Mouse (Mus musculus): ENCODE data around the gene Insig2.
A peak's percentile ranks its signal among the peaks of the same experiment; 100 is the strongest.

Insig2 gene

DNA sequence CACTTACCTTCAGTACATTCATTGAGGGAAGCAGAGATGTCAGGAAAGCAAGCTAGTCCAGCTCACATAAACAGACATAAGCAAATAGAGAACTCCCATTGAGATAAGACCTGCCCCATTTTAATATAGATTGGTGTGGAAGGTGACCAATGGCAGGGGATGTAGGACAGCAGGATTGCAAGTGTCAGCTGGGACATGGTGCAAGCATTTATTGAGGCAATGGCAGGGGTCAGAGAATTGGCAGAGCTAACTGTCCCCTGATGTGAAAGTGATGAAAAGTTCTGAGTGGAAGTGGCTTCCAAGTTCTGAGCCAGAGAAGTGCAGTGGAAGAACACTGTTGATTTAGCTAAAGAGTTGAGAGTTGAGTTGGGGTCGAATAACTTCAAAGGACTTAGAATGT lies at the start of gene Insig2:
Gene Insig2 (minus strand): TSS at position 105 of the 400 bp plus-strand sequence.
- DNase-seq: no peak

DNA sequence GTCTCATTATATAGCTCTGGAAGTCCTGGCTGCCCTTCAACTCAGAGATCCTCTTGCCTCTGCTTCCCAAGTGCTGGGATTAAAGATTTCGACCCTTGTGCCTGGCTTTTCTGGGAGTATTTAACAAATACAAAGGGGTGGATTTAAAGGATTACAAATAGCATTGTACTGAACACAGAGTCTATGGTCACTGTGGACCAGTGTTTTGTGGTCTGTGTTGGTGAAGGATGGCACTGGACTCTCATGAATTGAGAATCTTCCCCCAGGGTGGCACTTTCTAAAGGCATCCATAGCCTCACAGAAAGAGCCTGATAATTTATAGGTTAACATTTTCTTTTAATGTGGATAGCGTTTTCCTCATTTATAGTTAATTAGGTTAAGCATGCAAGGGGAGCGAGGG lies 49.2 kb upstream of the Insig2 start:
- no peak for DNase-seq

DNA sequence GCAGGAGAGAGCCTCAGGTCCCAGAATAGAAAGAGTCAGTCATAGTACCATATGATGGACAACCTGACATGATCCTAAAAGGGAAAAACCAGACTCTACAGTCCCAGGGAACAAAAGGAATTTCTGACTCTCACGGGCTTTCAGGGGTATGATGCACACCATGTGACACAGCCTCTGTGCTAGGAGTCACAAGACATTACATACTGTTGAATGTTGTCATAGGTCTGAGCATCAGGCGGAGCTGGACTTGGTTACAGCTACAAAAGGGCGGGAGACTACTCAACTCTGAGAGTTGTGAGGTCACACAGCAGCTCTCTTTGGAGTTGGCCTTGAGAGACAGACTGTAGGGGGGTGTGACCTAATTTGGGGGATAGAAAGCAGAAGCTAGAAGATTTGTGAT lies 47.6 kb upstream of the Insig2 start:
- DNase-seq: no peak

DNA sequence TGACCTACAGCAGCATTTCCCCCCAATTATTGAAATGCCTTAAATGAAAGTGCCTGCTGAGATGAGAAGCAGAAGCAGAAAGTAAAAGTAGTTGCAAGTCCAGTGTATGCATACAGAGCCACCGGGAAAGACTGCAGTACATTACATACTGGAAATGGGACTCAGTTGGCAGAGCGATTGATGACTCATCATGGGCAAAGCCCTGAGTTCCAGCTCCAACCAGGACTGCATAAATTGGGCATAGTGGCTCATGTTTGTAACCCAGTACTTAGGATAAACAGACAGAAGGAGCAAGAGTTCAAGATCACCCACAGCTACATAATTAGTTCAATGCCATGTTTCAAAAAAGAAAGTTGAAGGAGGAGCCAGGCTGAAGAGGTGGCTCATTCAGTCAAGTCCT lies 45.5 kb upstream of the Insig2 start:
- DNase-seq: no peak

DNA sequence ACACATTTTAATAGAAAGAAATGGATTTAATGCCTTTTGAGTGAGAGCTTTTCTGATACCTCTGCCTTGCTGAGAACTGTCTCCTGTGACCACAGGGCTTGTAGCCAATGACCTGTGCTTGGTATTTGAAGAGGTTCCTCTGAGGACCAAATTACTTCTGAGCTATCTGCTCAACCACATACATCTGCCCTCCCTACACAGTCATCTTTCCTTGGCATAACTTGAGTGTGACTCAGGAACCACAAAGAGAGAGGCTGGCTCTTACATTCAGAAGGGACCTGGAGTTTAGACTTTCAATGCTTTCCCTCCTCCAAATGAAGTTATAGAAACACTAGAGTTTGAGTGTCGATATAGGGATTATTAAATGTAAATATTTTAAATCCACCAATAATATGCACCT lies 45.0 kb upstream of the Insig2 start:
- no peak for DNase-seq

DNA sequence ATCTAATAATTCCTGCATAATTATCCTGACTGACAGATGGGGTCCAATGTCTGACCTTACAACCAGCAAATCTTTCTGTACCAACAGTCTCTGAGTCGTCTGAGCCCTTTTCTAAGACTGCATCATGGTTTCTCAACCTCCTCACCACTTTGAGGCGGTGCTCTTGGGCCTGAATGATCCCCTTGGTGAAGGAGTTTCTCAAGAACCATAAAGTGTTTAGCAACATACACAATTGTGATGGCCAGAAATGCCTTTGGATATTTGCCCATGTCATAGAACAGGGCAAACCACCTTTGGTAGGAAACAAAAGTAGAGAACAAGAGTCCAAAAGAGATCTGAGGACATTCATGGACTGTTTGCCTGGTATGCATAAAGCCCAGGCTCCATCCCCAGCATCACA lies 41.2 kb upstream of the Insig2 start:
- no peak for DNase-seq

DNA sequence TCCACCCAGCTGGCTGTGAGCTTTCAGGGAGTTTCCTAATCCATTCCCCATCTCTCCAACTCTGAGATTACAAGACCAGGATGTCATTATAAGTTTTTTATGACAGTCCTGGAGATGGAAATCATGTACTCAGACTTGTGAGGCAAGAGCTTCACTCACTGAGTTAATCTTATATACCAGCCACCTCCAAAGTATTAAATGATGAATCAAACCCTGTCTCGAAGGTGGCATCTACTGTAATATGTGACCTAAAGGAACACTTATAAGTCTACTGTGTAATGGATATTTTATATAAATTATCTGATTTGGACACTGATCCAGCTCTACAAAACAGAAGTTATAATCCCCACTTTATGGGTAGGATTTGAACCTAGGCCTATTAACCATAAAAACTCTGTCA lies 40.3 kb upstream of the Insig2 start:
- DNase-seq: no peak

DNA sequence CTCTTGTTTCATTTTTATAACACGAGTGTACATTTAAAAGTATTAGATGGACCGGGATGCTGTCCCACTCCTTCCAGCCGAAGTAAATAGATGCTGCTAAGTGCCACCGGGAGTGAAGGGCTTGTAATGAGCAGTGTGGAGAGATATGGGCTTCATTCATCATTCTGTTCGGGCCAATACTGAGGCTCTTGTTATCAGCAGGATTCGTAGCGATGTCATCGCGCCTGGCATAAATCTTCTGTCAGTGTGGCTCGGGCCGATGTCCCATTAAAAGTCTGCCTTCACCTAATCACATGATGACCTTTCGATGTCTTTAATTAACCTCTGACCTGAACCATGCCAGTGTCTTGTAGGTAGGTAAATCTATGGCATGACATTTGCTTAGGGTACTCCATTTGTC lies 39.1 kb upstream of the Insig2 start:
- DNase-seq: no peak

DNA sequence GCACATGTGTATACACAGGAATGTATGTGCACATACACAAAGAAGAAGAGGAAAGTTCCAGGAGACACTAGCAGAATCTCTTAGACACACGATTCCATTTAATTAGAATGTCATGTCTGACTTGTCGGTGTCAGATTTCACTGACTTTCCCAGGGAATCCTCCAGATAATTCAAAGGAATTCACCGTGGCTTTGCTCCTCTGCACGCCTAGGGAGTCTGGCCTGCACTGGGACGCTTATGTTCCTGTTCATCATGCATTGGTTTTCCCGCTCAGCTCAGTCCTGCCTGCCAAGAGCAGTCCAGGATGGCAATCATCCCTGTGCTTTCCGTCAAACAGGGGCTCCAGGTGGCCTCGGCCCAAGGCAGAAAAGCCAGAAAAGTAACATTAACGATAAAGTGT lies 34.9 kb upstream of the Insig2 start:
- DNase-seq: no peak

DNA sequence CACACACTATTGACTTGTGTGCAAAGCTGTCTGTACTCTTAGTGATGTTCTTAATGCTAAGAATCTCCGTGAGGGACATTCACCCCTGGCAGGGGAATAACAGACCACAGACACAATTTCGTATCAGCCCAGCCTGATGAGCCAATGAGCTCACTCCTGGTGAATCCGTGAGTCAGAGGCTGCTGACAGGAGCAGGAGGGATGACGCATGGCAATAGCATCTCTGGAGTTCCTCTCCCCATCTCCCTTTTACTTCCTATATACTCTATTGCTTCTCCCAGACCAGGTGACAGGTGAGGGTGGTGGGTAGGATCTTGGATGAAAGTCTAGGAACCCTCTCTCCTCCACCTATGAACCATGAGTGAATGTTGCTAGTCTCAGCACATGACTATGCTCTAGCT lies 28.2 kb upstream of the Insig2 start:
- no peak for DNase-seq

DNA sequence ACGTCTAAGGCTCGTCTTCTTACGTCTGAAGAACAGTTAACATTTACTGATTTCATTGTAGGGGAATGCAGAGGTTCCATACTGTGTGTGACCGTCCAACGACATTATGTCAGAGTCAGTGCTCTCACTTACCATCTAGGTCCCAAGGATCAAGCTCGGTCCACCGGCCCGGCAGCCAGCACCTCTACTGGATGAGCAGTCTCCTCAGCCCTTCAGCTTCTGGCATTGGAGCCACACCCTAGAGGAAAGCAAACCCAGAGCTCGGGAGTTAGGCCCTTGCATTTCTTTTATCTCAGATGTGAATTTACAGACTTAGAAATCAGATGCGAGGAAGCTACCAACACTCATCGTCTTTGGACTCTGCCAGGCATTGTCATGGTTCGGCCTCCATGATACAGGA lies 27.3 kb upstream of the Insig2 start:
- DNase-seq: no peak

DNA sequence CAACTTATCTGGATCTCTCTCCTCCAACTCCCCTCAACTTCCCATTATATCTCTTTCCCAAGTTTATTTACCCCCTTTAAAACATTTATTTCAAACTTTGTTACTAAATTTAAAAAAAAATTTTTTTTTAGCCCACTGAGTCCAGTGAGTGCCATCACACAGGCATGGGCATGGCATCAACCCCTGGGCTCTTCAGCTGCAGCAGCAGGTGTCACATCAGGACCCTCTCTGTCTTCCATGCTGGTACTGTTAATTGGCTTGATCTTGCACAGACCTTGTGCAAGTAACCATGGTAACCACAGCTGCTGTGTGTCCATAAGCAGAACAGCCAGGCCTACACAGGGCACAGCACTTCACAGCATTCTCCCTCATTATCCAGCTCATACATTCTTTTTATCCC lies 21.4 kb upstream of the Insig2 start:
- DNase-seq: no peak

DNA sequence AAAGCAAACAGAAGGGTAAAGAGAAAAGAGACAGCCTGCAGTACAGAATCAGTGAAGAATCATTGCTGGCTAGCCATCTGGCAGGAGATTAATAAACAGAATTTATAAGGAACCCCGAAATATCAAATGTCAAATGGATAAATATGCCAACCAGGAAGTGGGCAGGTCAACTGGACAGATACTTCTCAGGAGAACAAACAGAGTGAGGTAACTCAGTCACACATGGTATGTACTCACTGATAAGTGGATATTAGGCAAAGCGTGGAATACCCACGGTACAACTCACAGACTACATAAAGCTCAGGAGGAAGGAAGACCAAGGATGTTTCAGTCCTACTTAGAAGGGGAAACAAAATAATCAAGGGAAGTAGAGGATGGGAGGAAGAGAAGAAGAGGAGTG lies 18.6 kb upstream of the Insig2 start:
- DNase-seq: no peak

DNA sequence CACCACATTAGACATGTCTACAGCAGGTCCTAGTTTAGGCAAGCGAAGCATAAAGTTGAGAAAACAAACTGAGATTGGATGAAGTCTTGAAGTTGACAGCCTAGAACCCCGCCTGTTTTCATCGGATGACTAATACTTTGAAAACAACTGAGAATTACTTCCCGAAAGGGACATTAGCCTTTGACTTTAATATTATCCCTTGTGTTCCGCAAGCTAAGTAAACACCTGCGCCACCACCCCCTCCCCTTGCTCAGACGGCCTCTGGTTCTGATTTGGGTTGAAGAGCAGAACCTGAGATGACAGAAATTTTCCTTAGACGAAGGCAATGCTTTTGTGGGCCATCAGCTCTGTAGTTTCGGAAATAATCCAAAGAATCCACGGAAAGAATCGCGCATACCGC lies 18.2 kb upstream of the Insig2 start:
- DNase-seq: no peak

DNA sequence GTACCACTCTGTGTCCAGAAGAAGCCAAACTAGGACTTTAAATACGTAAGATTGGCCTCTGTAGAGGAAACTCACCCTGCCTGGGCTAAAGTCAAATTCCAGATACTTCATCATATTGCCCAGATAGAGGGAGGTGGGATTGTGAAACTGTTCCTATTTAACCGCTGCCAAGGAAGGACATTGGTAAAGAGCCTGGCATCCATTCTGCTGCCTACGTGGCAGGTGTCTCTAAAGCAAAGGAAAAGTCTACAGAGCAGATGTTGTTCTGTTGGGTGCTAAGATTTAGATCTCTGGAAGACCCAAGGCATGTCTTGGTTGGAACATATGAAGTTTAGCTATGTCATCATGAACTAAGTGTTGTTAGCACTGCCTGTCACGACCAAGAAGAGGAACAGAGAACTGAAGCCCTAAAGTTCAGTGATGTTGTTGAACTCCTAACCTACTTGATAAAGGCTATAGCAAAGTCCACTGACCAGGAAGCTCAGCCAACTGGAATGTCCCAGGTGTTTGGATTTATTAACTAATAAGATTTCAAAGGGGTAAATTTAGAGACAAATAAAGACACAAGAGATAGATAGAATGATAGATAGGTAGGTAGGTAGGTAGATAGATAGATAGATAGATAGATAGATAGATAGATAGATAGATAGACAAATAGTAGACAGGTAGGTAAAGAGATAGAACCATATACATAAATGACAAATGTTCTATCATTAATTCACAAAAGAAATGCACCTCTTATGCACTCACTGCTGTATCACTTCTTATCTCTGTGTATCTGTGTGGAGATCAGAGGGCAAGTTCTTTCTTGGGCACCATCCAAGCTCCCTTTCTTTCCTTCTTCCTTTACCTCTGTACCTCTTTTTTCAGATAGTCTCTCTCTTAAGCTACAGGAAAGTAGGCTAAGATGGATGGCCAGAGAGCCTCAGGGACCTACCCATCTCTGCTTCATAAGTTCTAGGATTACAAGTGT lies 16.8 kb upstream of the Insig2 start:
- DNase-seq: no peak

DNA sequence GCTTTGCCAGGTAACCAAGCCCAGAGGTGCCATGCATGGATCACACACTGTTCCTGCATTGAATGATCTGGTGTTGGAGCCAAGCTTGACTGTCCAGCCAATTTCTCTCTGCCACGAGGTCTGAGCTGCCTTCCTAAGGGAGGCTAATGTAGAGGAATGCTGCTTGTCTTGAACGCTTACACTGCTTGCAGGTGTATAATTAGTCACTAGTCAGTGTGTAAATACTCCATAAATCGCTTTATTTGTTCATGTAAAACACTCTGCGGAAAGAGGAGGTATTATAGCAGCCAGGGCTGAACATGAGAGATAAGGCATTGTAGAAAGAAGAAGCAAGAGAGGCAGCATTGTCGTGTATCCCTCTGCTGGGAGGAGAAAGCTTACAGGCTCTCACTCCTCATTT lies 11.6 kb upstream of the Insig2 start:
- DNase-seq: no peak

DNA sequence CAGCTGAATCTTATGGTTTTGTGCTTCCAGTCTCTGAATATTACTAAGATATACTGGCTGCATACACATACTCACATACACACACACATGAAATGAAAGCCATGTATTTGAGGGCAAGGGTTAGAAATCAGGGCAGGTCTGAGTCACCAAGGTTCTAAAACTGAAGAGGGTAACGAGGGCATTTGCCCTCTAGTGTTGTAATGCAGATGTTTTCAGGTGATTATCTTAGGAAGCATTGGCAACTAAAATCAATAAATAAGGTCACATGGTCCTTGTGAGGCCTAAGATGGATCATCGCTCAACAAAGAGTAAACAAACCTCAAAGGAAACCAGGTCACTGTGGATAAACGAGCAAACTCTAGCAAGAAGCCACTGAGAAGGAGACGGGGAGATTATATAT lies 3.4 kb upstream of the Insig2 start:
- no peak for DNase-seq

DNA sequence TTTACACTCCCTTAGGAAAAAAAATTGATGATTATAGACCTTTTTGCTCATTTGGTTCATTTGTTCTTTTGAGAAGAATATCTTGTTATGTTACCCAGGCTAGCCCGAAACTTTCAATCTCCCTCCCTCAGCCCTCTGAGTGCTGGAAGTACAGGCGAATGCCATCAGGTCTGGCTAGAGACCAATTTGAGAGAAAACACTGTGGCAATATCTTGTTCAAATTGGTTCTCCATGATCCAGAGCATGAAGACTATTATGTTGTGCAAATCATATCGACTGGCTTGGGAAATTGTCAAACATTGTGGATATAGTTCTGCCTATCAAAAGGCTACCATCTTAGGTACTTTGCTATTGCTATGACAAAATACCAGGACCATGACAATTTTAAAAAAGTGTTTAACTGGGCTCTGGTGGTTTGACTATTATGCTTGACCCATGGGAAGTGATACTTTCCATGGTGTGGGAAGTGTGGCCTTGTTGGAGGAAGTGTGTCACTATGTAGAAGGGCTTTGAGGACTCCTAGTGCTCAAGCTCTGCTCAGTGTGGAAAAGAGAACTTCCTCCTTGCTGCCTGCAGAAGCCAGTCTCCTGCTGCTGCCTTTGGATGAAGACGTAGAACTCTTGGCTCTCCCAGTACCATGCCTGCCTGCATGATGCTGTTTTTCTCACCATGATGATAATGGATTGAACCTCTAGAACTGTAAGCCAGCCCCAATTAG lies 1.8 kb upstream of the Insig2 start:
- no peak for DNase-seq

DNA sequence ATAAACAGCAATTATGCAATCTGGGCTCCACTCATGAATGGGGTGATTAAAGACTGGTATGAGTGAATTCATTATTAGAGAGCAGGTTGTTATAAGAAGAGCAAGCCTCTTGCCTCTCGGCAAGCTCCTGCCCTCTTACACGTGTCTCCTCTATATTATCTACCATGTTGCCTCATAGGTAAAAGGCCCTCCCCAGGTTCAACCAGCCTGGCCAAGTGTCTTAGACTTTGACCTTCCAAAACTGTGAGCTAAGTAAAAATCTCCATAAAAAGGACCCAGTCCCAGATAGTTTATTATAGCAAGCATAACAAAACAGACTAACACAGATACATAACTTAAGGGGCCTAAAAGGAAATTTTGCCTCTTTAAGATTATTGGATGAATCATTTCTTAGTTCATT lies 1.8 kb downstream of the Insig2 start:
- DNase-seq: no peak

DNA sequence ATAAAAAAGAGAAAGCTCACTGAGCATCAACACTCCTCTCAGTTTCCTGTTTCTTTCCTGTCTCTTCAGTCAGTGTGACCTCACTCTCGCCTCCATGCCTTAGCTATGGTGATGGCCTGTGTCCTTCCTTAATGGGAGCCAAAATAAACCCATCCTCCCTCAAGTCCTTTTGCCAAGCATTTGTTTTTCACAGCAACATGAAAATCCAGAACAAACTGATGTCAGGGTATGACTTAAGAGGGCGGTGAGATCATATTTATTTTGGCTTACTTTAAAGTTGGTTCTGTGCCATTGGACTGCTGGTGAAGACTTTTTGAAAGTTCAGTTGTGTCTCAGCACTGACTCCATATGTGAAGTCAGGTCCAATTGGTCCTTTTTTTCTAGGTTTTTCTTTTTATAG lies 3.0 kb downstream of the Insig2 start:
- DNase-seq: no peak

DNA sequence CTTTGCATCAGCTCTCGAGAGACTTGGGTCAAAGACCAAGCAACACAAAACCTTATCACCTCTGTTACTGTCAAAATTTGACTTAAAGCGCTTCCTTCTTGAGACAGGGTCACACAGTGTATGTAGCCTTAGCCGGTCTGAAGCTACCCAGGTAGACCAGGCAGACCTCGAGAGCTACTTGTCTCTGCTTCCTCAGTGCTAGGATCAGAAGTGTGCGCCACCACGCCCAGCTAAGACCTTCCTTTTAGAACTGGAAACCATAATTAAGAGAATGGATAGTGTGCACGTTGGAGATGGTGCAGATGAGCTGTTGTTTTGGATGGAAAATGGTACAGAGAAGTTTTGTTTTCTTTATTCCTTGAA lies 4.2 kb downstream of the Insig2 start:
- DNase-seq: peak; percentile 47

DNA sequence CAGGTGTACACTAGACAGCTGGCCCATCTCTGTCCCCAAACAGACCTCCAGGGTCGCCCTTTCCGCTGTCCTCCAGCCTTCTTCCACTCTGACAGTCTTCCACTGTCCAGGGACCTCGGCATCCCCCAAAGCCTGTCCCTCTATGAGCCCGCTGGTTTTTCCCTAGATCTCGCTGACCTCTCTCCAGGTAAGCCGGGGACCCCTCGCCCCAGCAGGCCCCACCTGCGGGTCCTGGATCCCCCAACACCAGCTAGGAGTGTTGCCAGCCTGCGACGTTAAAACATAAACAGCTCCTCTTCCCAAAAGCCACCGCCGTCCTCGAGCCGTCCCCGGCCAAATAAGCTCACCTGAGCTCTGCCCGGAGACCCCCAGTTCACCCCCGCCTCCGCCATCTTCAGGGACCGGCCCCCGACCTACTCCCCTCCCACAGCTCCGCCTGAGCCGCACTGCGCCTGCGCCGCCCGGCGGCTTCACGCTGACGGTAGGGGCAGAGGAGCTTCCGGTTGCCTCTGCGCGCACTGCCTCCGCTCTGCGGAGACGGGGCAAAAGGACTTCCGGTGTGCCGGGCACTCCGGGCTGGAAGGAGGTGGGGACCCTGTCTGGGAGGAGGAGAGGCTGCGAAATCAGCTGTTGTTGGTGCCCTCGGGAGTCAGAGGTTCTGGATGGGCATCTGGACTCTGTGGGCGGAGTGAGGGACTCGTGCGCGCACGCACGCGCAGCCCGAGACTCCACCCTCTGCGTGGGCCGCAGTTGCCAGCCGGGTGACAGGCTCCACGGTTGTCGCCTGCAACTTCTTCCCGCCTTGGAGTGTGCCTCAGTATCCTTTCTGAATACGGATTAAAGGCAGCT lies 4.8 kb downstream of the Insig2 start:
- DNase-seq: peak; percentile 94

DNA sequence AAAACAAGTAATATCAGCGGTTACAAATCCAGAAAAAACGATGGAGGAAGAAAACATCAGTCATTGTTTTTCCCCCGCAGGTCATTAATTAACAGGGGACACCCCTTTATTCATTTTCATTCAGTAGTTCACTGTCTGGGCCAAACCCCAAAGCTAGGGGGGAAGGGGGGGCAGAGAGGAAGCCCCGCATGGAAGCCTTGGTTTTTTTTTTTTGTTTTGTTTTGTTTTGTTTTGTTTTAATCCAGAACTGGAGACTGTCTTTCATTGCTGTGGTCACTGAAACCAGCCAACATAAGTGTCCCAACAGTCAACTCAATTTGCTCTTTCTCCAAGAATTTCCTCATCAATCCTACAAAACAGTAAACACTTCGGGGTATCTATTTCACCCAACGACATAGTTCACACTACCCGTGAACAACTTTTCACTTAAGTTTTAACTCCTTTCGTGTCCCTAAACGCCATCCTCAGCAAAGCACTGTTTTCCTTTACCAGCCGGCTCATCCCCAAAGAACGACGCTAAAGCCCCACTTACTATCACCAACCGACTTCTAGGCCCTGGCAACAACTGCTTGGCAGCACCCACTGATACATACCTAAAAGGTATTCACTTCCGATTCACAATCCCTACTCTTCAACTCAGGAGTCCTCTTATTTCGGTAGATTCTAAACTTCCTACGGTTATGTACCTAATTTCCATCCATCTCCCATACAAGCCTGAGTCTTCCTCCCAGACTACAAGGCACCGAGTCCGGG lies 5.6 kb downstream of the Insig2 start:
- peak; percentile 5 for DNase-seq

Measured in liver (tissue).